In genomic region chr5:117284682-117285081, GRCm38 (mm10) we compare ENCODE assay signal across 14 mouse cellular contexts. TPM values are rescaled to one million over a fixed set of nuclear protein-coding genes. Genes with fewer than 3 reads are reported as not detected.
A peak's percentile ranks its signal among the peaks of the same experiment; 100 is the strongest.
DNase-seq lines count a peak whose midpoint lies in the region; ATAC-seq and TF ChIP-seq lines count a peak whose summit lies in the region.
"Had no signal": no experiment of that assay in that cellular context is flagged by ENCODE, and none has a peak within 500 bp of the region (broad histone marks: within the 10 kb centered on the region; RNA-seq: fewer than 3 reads in every experiment).

No protein-coding gene starts in this region.

- DNase-seq in embryonic facial prominence, embryonic 10.5 days (ENCODE audit: low spot score) = no peak
- DNase-seq in kidney, adult 2 months = no peak
- peak; percentile 20 for DNase-seq in retina, postnatal 1 day
- DNase-seq in retina, embryonic 14.5 days (ENCODE audit: low spot score) = no peak
- no peak for DNase-seq in cerebellum, adult 9-11 months
- DNase-seq: heart, adult 11 months; heart, postnatal 4 days; liver; lung, adult 2 months; lung, postnatal 36 days; thymus, adult 18-20 months had no signal

- H3K9ac ChIP-seq in embryonic facial prominence, embryonic 13.5 days = no peak overlapping the region
- no peak overlapping the region for H3K9ac ChIP-seq in kidney, embryonic 15.5 days
- 0 out of 2 replicates have a peak overlapping the region, but pooled peaks have one; percentile 11 for H3K9ac ChIP-seq in neural tube, embryonic 14.5 days (replicated peaks; ENCODE audit: low read depth, low read length)

- H3K36me3 ChIP-seq in embryonic facial prominence, embryonic 13.5 days = peaks cover 46% of the 10 kb centered on the region
- H3K36me3 ChIP-seq in embryonic facial prominence, embryonic 10.5 days (replicated peaks) = peaks cover 59% of the 10 kb centered on the region
- peaks cover 54% of the 10 kb centered on the region for H3K36me3 ChIP-seq in kidney, embryonic 15.5 days
- H3K36me3 ChIP-seq in kidney, adult 2 months (ENCODE audit: control insufficient read depth, insufficient read depth, low read length) = no peaks in the 10 kb centered on the region
- H3K36me3 ChIP-seq in neural tube, embryonic 14.5 days (ENCODE audit: control insufficient read depth, insufficient read depth, low read length) = peaks cover 19% of the 10 kb centered on the region

- 0 out of 2 replicates have a peak overlapping the region, but pooled peaks have one; percentile 0 for H3K4me2 ChIP-seq in embryonic facial prominence, embryonic 13.5 days
- no peak overlapping the region for H3K4me2 ChIP-seq in kidney, embryonic 15.5 days
- no peak overlapping the region; the same call in 1 of the 2 replicates for H3K4me2 ChIP-seq in neural tube, embryonic 14.5 days (ENCODE audit: low read depth, low read length)

- H3K4me3 ChIP-seq in embryonic facial prominence, embryonic 13.5 days = no peak overlapping the region
- no peak overlapping the region for H3K4me3 ChIP-seq in embryonic facial prominence, embryonic 10.5 days
- no peak overlapping the region for H3K4me3 ChIP-seq in kidney, embryonic 15.5 days (replicated peaks)
- H3K4me3 ChIP-seq in kidney, adult 2 months (ENCODE audit: insufficient read depth, low read depth, low read length) = no peak overlapping the region
- H3K4me3 ChIP-seq in neural tube, embryonic 14.5 days (ENCODE audit: low read depth, low read length) = no peak overlapping the region

- no peak for TF ChIP-seq CTCF in kidney, adult 2 months (conservative IDR thresholded peaks at IDR 0.05; ENCODE audit: insufficient read depth, insufficient read length, low read depth, low read length)

- WGBS in embryonic facial prominence, embryonic 13.5 days = 76% methylated on average over 7 of the region's 7 CpGs
- 90% methylated on average over 7 of the region's 7 CpGs for WGBS in embryonic facial prominence, embryonic 10.5 days
- WGBS in kidney, embryonic 15.5 days = 67% methylated on average over 7 of the region's 7 CpGs
- WGBS in kidney, adult 2 months = 39% methylated on average over 7 of the region's 7 CpGs
- 47% methylated on average over 7 of the region's 7 CpGs for WGBS in neural tube, embryonic 14.5 days

- no peaks in the 10 kb centered on the region for H3K27me3 ChIP-seq in embryonic facial prominence, embryonic 13.5 days
- H3K27me3 ChIP-seq in embryonic facial prominence, embryonic 10.5 days (replicated peaks; ENCODE audit: low read depth, poor library complexity, severe bottlenecking) = peaks cover 9% of the 10 kb centered on the region; the same call in 1 of the 2 replicates
- no peaks in the 10 kb centered on the region for H3K27me3 ChIP-seq in kidney, embryonic 15.5 days
- no peaks in the 10 kb centered on the region for H3K27me3 ChIP-seq in kidney, adult 2 months (replicated peaks; ENCODE audit: control insufficient read depth, insufficient read depth, low read length)
- H3K27me3 ChIP-seq in neural tube, embryonic 14.5 days (ENCODE audit: control insufficient read depth, insufficient read depth, low read length) = no peaks in the 10 kb centered on the region

- TF ChIP-seq POLR2A in kidney, adult 2 months (IDR thresholded peaks at IDR 0.05; ENCODE audit: low read depth, low read length) = no peak

- H3K4me1 ChIP-seq in embryonic facial prominence, embryonic 13.5 days = peaks cover 32% of the 10 kb centered on the region
- peaks cover 30% of the 10 kb centered on the region for H3K4me1 ChIP-seq in embryonic facial prominence, embryonic 10.5 days
- peaks cover 33% of the 10 kb centered on the region for H3K4me1 ChIP-seq in kidney, embryonic 15.5 days
- H3K4me1 ChIP-seq in kidney, adult 2 months (ENCODE audit: control insufficient read depth, insufficient read depth, low read length) = peaks cover 12% of the 10 kb centered on the region
- peaks cover 25% of the 10 kb centered on the region for H3K4me1 ChIP-seq in neural tube, embryonic 14.5 days (ENCODE audit: control insufficient read depth, insufficient read depth, low read length)

- no peak overlapping the region for H3K27ac ChIP-seq in embryonic facial prominence, embryonic 13.5 days
- H3K27ac ChIP-seq in embryonic facial prominence, embryonic 10.5 days (replicated peaks) = no peak overlapping the region
- H3K27ac ChIP-seq in kidney, embryonic 15.5 days = 0 out of 2 replicates have a peak overlapping the region, but pooled peaks have one; percentile 11
- no peak overlapping the region for H3K27ac ChIP-seq in kidney, adult 2 months (ENCODE audit: insufficient read depth, low read depth, low read length)
- no peak overlapping the region for H3K27ac ChIP-seq in neural tube, embryonic 14.5 days (ENCODE audit: low read depth, low read length)

- H3K9me3 ChIP-seq in embryonic facial prominence, embryonic 13.5 days = no peaks in the 10 kb centered on the region
- no peaks in the 10 kb centered on the region for H3K9me3 ChIP-seq in embryonic facial prominence, embryonic 10.5 days
- no peaks in the 10 kb centered on the region for H3K9me3 ChIP-seq in kidney, embryonic 15.5 days (replicated peaks)
- H3K9me3 ChIP-seq in neural tube, embryonic 14.5 days (ENCODE audit: control insufficient read depth, low read length) = no peaks in the 10 kb centered on the region

- ATAC-seq in embryonic facial prominence, embryonic 13.5 days (ENCODE audit: insufficient number of reproducible peaks, insufficient read depth, low FRiP score, low TSS enrichment, low read depth) = no peak
- ATAC-seq in kidney, embryonic 15.5 days (replicated peaks; ENCODE audit: low FRiP score) = no peak
- ATAC-seq in neural tube, embryonic 14.5 days (ENCODE audit: low read depth) = no peak

RNA-seq across cellular contexts. Expression of gene Pebp1, which starts 2.7 kb away (rescaled TPM):
- polyA plus RNA-seq in embryonic facial prominence, embryonic 13.5 days (2015; fragmentation: Nextera tagmentation; extraction: Ambion mirVana) = 780 and 876 TPM in 2 replicates
- polyA plus RNA-seq in embryonic facial prominence, embryonic 10.5 days (2016; fragmentation: Nextera tagmentation; extraction: Ambion mirVana) = 895 and 919 TPM in 2 replicates
- polyA plus RNA-seq in kidney, embryonic 15.5 days (2015; fragmentation: Nextera tagmentation; extraction: Ambion mirVana) = 760 and 766 TPM in 2 replicates
- 909 and 1,151 TPM in 2 replicates for polyA plus RNA-seq in kidney, adult 2 months (2012; rRNA removed)
- 1,002 and 1,074 TPM in 2 replicates for polyA plus RNA-seq in neural tube, embryonic 14.5 days (2014; fragmentation: Nextera tagmentation; extraction: Ambion mirVana)

RNA-seq across cellular contexts. Expression of gene Vsig10, which starts 34.2 kb away (rescaled TPM):
- 7.1 and 11.3 TPM in 2 replicates for polyA plus RNA-seq in embryonic facial prominence, embryonic 13.5 days (2015; fragmentation: Nextera tagmentation; extraction: Ambion mirVana)
- polyA plus RNA-seq in embryonic facial prominence, embryonic 10.5 days (2016; fragmentation: Nextera tagmentation; extraction: Ambion mirVana) = 3.4 and 4.0 TPM in 2 replicates
- 14.2 and 15.9 TPM in 2 replicates for polyA plus RNA-seq in kidney, embryonic 15.5 days (2015; fragmentation: Nextera tagmentation; extraction: Ambion mirVana)
- 17.2 and 20.8 TPM in 2 replicates for polyA plus RNA-seq in kidney, adult 2 months (2012; rRNA removed)
- 1.1 and 1.2 TPM in 2 replicates for polyA plus RNA-seq in neural tube, embryonic 14.5 days (2014; fragmentation: Nextera tagmentation; extraction: Ambion mirVana)
